Mouse (Mus musculus): ENCODE measurements around the gene Set. TPM values are rescaled to one million over a fixed set of nuclear protein-coding genes. Genes with fewer than 3 reads are reported as not detected.

Gene Set
- polyA plus RNA-seq, 1 experiment from 2014 or later = 870 TPM

DNA sequence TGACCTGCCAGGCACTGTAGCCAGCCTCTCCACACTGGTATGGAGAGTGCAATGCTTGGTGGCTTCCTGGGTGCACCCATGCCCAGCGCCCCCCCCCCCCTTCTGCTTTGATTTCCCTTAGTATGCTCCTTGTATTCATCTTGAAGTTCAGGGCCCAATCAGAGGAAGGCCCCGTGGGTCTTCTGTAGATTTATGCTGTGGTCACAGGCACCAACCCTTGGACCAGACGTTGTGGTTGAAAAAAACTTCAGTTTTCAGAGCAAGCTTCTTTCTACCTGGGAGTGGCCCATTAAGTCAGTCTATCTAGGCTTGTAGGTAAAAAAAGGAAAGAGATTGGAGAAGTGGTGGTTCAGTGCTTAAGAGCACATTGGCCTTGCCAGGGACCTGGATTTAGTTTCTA, 6.6 kb downstream of the Set start:
- no peaks in the 10 kb centered on the region for H3K27me3 ChIP-seq (replicated peaks; ENCODE audit: low read depth, poor library complexity, severe bottlenecking)
- H3K36me3 ChIP-seq (replicated peaks) = peaks cover 17% of the 10 kb centered on the region
- DNase-seq (ENCODE audit: low spot score) = no peak
- no peaks in the 10 kb centered on the region for H3K9me3 ChIP-seq
- H3K4me3 ChIP-seq = peak overlapping the region; percentile 80
- H3K4me1 ChIP-seq = peaks cover 52% of the 10 kb centered on the region
- WGBS = 14% methylated on average over 3 of the region's 3 CpGs
- H3K27ac ChIP-seq (replicated peaks) = peak overlapping the region; percentile 96

DNA sequence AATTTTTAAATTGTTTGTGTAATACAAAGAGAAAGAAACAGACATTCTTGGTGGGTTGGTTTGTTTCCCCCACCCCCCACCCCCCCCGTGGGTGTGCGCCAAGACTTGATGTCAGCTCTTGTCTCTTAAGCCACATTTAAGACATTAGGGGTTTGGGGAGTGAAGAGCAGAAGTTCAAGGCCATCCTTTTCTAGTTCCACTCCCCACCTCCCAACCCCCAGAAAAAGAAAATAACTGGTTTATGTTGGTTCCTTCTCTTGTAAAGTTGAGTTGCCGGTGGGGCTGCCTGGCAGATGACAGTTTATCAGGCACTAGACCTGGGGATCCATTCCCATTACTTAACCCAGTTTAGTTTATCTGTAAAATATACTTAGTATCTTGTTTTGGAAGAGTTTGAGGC, 7.1 kb downstream of the Set start:
- Histone ChIP-seq H3K4me1 (peaks cover 52% of the 10 kb centered on the region), H3K9me3 (no peaks in the 10 kb centered on the region), H3K36me3 (replicated peaks) (peaks cover 22% of the 10 kb centered on the region), H3K4me3 (peak overlapping the region; percentile 80), H3K27me3 (replicated peaks; ENCODE audit: low read depth, poor library complexity, severe bottlenecking) (no peaks in the 10 kb centered on the region), H3K27ac (replicated peaks) (peak overlapping the region; percentile 96; the same call in 1 of the 2 replicates)
- DNase-seq (ENCODE audit: low spot score) = no peak
- WGBS = 42% methylated on average over 3 of the region's 3 CpGs

DNA sequence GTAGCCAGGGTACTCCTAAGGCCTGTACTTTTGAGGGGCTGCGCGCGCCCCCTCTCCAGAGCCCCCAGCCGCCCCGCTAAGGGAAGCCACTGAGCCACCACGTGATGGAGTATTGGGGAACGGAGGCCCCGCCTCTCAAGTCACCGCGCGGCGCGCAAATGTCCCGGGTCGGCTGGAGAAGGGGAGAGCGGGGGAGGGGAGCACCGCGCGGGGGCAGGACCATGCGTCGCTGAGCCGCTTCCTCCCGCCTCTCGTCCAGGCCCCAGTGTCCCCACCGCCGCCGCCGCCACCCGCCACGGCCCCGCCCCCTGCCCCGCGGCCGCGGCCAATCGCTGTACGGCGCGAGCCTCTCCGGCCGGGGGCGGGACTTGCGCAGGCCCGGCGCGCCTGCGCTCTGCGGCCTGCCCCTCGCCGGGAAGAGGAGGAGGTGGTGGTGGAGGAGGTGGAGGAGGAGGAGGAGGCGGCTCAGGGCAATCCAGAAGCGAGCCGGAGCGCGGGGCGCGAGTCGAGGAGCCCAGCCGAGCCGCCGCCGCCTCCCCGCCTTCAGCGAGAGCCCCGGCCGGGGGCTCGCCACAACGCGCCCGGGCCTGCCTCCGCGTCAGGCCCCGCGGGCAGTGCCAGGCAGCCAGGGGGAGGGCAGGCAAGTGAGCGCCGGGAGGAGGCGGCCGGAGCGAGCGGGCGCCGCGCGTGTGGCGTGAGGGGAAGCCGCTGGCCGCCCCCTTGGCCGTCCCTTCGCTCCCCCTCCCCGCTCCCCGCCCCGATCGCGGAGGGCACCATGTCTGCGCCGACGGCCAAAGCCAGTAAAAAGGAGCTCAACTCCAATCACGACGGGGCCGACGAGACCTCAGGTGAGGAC, 9.1 kb downstream of the Set start:
- H3K4me1 ChIP-seq = peaks cover 48% of the 10 kb centered on the region
- peak overlapping the region; percentile 100 for H3K27ac ChIP-seq (replicated peaks)
- WGBS = under 1% methylated on average over 92 of the region's 101 CpGs
- peaks cover 37% of the 10 kb centered on the region for H3K36me3 ChIP-seq (replicated peaks)
- no peaks in the 10 kb centered on the region for H3K9me3 ChIP-seq
- peak overlapping the region; percentile 100 for H3K4me3 ChIP-seq
- no peaks in the 10 kb centered on the region for H3K27me3 ChIP-seq (replicated peaks; ENCODE audit: low read depth, poor library complexity, severe bottlenecking)
- peak; percentile 99 for DNase-seq (ENCODE audit: low spot score)

DNA sequence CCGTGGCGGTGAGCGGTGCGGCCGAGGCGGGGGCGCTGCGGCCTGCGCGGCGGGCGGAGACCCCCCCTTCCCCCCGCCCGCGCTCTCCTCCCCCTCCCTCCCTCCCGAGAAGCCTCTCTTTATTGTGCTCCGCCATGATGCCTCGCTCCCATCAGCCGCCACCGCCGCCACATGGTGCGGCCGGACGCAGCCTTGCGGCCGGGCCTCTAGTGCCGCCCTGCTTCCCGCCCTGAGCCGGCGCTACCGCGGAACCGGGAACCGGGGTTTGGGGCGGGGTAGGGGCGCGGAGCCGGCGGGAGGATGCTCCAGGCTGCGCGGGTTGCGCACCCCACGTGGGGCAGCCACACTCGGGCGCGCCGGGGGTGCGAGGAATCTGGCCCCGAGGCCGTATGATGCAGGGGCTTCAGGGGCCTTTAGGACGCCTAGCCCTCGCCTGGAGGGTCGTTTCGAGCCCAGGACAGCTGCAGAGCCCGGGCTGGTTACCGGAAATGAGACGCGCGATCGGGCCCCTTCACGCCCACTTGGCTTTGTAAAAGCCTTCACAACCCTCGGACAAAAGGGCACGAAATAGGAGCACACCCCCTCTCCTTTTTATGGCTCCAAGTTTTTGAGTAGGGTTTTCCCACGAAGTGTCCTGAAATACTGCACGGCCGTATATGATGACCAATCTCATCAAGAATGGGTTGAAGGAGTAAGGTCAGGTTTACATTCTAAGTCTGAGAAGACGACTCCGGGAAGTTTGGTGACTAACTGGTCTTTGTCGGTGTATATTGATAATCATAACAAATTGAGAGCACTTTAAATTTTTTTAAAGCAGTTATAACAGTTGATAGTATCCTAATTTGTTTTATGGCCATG, 10.1 kb downstream of the Set start:
- Histone ChIP-seq H3K27me3 (replicated peaks; ENCODE audit: low read depth, poor library complexity, severe bottlenecking) (no peaks in the 10 kb centered on the region), H3K36me3 (replicated peaks) (peaks cover 46% of the 10 kb centered on the region), H3K9me3 (no peaks in the 10 kb centered on the region), H3K27ac (replicated peaks) (peak overlapping the region; percentile 100), H3K4me1 (peaks cover 41% of the 10 kb centered on the region), H3K4me3 (peak overlapping the region; percentile 100)
- WGBS = under 1% methylated on average over 63 of the region's 69 CpGs
- peak; percentile 69 for DNase-seq (ENCODE audit: low spot score)

DNA sequence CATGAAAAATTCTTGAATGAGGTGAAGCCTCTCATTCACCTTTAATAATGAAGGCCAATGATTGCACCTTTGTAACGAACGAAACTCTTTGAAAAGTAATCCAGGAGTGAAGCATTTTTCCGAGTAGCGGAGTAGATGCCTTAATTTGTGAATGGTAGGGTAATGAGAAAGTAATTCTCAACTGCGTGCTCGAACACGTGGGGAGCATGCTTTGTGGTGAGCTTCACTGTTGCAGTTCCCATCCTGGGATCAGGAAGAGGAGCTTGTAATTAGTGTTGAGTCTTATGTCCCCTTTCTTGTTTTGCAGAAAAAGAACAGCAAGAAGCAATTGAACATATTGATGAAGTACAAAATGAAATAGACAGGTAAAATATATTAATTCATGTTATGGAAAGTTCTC, 10.8 kb downstream of the Set start:
- peaks cover 37% of the 10 kb centered on the region for H3K4me1 ChIP-seq
- H3K27ac ChIP-seq (replicated peaks) = peak overlapping the region; percentile 100
- no peak for DNase-seq (ENCODE audit: low spot score)
- no peaks in the 10 kb centered on the region for H3K27me3 ChIP-seq (replicated peaks; ENCODE audit: low read depth, poor library complexity, severe bottlenecking)
- peaks cover 53% of the 10 kb centered on the region for H3K36me3 ChIP-seq (replicated peaks)
- WGBS = 37% methylated on average over 7 of the region's 7 CpGs
- H3K4me3 ChIP-seq = peak overlapping the region; percentile 100
- H3K9me3 ChIP-seq = no peaks in the 10 kb centered on the region

DNA sequence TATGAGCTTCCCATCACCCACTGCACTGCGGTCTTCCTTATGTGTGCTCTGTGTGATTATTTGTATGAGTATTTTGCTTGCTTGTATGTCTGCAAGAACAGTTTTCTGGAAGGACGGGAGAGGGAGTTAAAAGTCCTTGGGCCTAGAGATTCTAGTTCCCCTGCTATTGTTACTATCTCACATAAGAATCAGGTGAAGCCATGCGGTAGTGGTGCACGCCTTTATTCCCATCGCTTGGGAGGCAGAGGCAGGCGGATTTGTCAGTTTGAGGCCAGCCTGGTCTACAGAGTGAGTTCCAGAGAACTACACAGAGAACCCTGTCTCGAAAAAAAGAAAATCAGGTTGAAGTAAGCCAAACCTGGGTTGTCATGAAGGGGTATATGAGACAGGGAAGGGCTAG, 15.7 kb downstream of the Set start:
- peaks cover 18% of the 10 kb centered on the region for H3K4me1 ChIP-seq
- no peaks in the 10 kb centered on the region for H3K9me3 ChIP-seq
- H3K36me3 ChIP-seq (replicated peaks) = peaks cover 63% of the 10 kb centered on the region
- 74% methylated on average over 7 of the region's 7 CpGs for WGBS
- DNase-seq (ENCODE audit: low spot score) = no peak
- no peak overlapping the region for H3K4me3 ChIP-seq
- no peak overlapping the region for H3K27ac ChIP-seq (replicated peaks)
- no peaks in the 10 kb centered on the region for H3K27me3 ChIP-seq (replicated peaks; ENCODE audit: low read depth, poor library complexity, severe bottlenecking)

DNA sequence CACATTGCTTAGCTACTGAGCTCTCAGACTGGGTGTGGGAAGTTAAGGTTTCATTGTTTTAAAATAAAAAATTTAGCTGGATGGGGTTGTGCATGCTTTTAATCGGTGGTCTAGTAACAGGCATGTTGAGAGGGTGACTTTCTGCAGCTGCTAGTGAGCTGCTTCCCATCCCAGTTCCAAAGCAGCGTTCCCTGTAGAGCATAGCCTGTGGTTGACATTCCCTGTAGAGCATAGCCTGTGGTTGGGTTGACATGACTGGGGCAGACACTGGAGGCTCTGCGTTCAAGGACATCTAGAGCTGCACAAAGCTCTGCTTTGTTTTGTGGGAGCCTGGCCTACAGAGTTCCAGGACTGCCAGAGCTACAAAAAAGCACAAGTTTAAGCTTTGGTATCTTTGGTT, 16.1 kb downstream of the Set start:
- Histone ChIP-seq H3K36me3 (replicated peaks) (peaks cover 58% of the 10 kb centered on the region), H3K4me3 (no peak overlapping the region), H3K9me3 (no peaks in the 10 kb centered on the region), H3K4me1 (peaks cover 18% of the 10 kb centered on the region), H3K27me3 (replicated peaks; ENCODE audit: low read depth, poor library complexity, severe bottlenecking) (no peaks in the 10 kb centered on the region), H3K27ac (replicated peaks) (no peak overlapping the region)
- WGBS = 68% methylated on average over 3 of the region's 3 CpGs
- DNase-seq (ENCODE audit: low spot score) = no peak

DNA sequence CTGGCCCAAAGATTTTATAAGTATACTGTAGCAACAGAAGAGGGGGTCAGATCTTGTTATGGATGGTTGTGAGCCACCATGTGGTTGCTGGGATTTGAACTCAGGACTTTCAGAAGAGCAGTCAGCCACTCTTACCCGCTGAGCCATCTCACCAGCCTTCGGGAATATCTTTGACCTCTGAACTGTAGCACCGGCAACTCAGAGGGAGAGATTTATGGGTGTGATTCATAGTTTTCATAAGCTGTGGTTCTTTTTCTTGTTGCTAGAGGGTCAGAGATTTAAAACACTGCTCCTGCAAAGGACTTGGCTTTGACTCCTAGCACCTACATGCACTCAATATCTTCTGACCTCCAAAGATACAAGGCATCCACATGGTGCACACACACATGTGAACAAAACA, 18.4 kb downstream of the Set start:
- DNase-seq (ENCODE audit: low spot score) = no peak
- H3K4me3 ChIP-seq = no peak overlapping the region
- no peaks in the 10 kb centered on the region for H3K9me3 ChIP-seq
- no peak overlapping the region for H3K27ac ChIP-seq (replicated peaks)
- 84% methylated on average over 3 of the region's 3 CpGs for WGBS
- peaks cover 36% of the 10 kb centered on the region for H3K36me3 ChIP-seq (replicated peaks)
- no peaks in the 10 kb centered on the region for H3K27me3 ChIP-seq (replicated peaks; ENCODE audit: low read depth, poor library complexity, severe bottlenecking)
- peaks cover 37% of the 10 kb centered on the region for H3K4me1 ChIP-seq

DNA sequence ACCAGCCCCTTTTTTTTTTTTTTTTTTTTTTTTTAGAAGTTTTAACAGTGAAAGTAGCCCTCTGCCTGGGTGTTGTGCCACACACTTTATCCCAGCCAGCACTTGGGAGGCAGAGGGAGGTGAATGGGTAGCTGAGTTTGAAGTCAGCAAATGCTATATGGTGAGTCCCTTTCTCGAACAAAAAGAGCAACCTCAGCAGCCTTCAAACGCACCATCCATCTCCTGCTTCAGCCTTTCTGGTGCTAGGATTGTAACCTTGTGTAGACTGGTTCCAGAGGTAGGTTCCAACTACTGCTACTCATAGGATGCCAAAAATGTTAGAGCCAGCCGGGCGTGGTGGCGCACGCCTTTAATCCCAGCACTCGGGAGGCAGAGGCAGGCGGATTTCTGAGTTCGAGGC, 19.3 kb downstream of the Set start:
- no peak overlapping the region for H3K4me3 ChIP-seq

DNA sequence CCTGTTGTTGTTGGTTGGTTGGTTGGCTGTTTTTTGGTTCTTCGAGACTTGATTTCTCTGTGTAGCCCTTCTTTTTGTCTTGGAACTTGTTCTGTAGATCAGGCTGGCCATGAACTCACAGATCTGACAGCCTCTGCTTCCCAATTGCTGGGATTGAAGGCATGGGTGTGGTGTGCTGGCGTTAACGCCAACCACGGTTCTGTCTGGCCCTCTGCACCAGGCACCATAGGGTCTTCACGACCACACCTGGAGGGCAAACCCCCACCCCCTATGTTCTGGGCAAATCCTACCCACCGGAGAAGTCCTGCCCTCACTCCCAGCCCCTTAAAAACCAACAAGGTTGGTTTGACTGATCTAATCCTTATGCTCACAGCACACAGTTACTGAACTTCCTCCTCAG, 19.8 kb downstream of the Set start:
- H3K4me3 ChIP-seq = peak overlapping the region; percentile 68
- peaks cover 41% of the 10 kb centered on the region for H3K4me1 ChIP-seq
- H3K27me3 ChIP-seq (replicated peaks; ENCODE audit: low read depth, poor library complexity, severe bottlenecking) = no peaks in the 10 kb centered on the region
- DNase-seq (ENCODE audit: low spot score) = no peak
- no peaks in the 10 kb centered on the region for H3K9me3 ChIP-seq
- H3K27ac ChIP-seq (replicated peaks) = peak overlapping the region; percentile 89
- peaks cover 41% of the 10 kb centered on the region for H3K36me3 ChIP-seq (replicated peaks)
- WGBS = 68% methylated on average over 6 of the region's 6 CpGs

More for the DNA sequence above, 19.3 kb downstream of the Set start:
- peaks cover 41% of the 10 kb centered on the region for H3K4me1 ChIP-seq
- DNase-seq (ENCODE audit: low spot score) = no peak
- H3K27ac ChIP-seq (replicated peaks) = no peak overlapping the region
- H3K27me3 ChIP-seq (replicated peaks; ENCODE audit: low read depth, poor library complexity, severe bottlenecking) = no peaks in the 10 kb centered on the region
- H3K9me3 ChIP-seq = no peaks in the 10 kb centered on the region
- WGBS = 95% methylated on average over 9 of the region's 9 CpGs
- peaks cover 41% of the 10 kb centered on the region for H3K36me3 ChIP-seq (replicated peaks)

DNA sequence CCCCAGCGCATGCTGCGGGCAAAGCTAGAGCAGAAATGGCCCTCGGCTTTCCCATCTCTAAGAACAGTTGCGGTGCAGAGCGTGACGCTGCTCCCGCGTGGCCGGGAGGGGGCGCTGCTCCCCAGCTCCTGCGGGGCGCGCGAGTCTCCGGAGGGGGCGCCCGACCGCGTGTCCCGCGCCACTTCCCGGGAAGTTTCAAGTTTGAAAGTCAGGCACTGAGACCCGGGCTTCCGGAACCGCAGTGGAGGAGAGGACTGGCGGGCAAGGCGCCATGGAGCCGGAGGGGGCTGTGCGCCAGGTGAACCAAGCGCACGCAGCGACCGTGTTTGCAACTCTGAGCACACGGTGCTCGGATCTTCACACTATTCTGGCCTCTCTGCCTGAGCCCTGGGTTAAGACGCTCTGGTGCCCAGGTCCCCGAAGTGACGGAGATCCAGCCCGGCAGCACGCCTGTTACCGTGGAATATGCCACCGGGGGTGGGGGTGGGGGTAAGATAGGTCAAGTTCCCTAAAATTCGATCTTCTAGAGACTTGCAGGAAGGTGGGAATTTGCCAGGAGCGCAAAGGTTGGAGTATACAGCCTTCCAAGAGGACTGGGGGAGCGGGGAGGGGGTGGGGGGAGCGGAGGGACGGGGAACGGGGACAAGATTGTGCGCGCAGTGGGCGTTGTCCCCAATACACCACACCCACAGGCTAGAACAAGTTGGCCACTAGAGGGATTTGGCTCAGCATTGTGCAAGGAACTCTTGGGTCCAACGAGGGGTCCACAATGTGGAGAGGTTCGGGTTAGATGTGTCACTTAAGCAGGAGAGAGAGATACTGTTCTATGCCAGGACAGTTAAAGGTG, 20.5 kb downstream of the Set start, which contains the start of gene Pkn3:
Gene Pkn3, plus strand, starts transcription at position 183 of the 847 bp plus-strand sequence.
- DNase-seq (ENCODE audit: low spot score) = peak; percentile 94
- peaks cover 36% of the 10 kb centered on the region for H3K36me3 ChIP-seq (replicated peaks)
- 1% methylated on average over 53 of the region's 53 CpGs for whole genome bisulfite sequencing
- no peaks in the 10 kb centered on the region for H3K9me3 ChIP-seq
- H3K4me3 ChIP-seq = peak within 1 kb of the TSS; percentile 68
- H3K27me3 ChIP-seq (replicated peaks; ENCODE audit: low read depth, poor library complexity, severe bottlenecking) = no peaks in the 10 kb centered on the region
- peak within 1 kb of the TSS; percentile 89 for H3K27ac ChIP-seq (replicated peaks)
- H3K4me1 ChIP-seq = peaks cover 41% of the 10 kb centered on the region

DNA sequence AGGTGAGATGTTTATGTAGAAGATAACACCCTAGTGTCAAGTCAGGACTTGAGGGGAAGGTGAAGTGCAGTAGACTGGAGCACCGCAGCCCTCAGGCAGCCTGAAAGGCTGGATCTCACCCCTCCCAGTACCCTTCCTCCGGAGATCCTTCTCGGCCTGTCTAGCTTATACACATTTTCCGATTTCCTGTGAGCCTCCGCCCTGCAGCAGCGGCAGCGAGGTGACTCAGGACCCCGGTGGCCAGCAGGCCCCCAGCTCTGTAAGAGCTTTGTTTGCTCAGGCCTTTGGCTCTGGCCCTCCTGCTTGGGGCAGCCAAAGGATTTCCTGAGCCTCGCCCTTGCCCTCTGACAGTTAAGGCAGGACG, 21.2 kb downstream of the Set start:
- H3K27me3 ChIP-seq (replicated peaks; ENCODE audit: low read depth, poor library complexity, severe bottlenecking) = no peaks in the 10 kb centered on the region
- DNase-seq (ENCODE audit: low spot score) = peak; percentile 44
- H3K4me1 ChIP-seq = peaks cover 41% of the 10 kb centered on the region
- H3K27ac ChIP-seq (replicated peaks) = peak overlapping the region; percentile 89
- no peaks in the 10 kb centered on the region for H3K9me3 ChIP-seq
- WGBS = 14% methylated on average over 10 of the region's 10 CpGs
- H3K36me3 ChIP-seq (replicated peaks) = peaks cover 35% of the 10 kb centered on the region
- H3K4me3 ChIP-seq = peak overlapping the region; percentile 68
